ENCODE assay signal across 8 mouse cellular contexts in genomic region chr10:127534929-127535384, GRCm38 (mm10). TPM values are rescaled to one million over a fixed set of nuclear protein-coding genes. Genes with fewer than 3 reads are reported as not detected.
DNase-seq lines count a peak whose midpoint lies in the region; ATAC-seq and TF ChIP-seq lines count a peak whose summit lies in the region.

No protein-coding gene starts in this region.

- H3K36me3 ChIP-seq in C2C12 (ENCODE audit: control insufficient read depth, insufficient read depth), result peaks cover 19% of the 10 kb centered on the region
- peaks cover 10% of the 10 kb centered on the region; the same call in 1 of the 2 replicates for H3K36me3 ChIP-seq in forebrain, embryonic 16.5 days (ENCODE audit: control insufficient read depth, insufficient read depth)
- peaks cover 17% of the 10 kb centered on the region for H3K36me3 ChIP-seq in midbrain, embryonic 10.5 days

- no peaks in the 10 kb centered on the region for H3K79me3 ChIP-seq in C2C12 (ENCODE audit: low read depth)

- WGBS in forebrain, embryonic 16.5 days, result 1% methylated on average over 30 of the region's 30 CpGs
- 1% methylated on average over 30 of the region's 30 CpGs for WGBS in midbrain, embryonic 10.5 days

- intact Hi-C loops in gastrocnemius, adult 2 months (cut with DNase I), result loop anchor here (5.0 kb wide), 1 partner anchor 198 kb away; no protein-coding TSS in a partner anchor

- peaks cover 46% of the 10 kb centered on the region for H3K4me1 ChIP-seq in forebrain, embryonic 16.5 days (replicated peaks; ENCODE audit: control insufficient read depth, insufficient read depth, low read length)
- H3K4me1 ChIP-seq in midbrain, embryonic 10.5 days, result peaks cover 70% of the 10 kb centered on the region

- H3K4me3 ChIP-seq in gastrocnemius, adult 2 months, result peak overlapping the region; percentile 77
- no peak overlapping the region for H3K4me3 ChIP-seq in C2C12 (ENCODE audit: insufficient read depth, poor library complexity, severe bottlenecking)
- peak overlapping the region; percentile 62 for H3K4me3 ChIP-seq in forebrain, embryonic 16.5 days (replicated peaks; ENCODE audit: low read length)
- peak overlapping the region; percentile 56 for H3K4me3 ChIP-seq in midbrain, embryonic 10.5 days

- no peak for ATAC-seq in forebrain, embryonic 16.5 days

- H3K9me3 ChIP-seq in forebrain, embryonic 16.5 days (ENCODE audit: control insufficient read depth, low read length), result no peaks in the 10 kb centered on the region
- no peaks in the 10 kb centered on the region for H3K9me3 ChIP-seq in midbrain, embryonic 10.5 days (replicated peaks)

- peak; percentile 38 for DNase-seq in gastrocnemius, adult 2 months
- DNase-seq in gastrocnemius, postnatal 4 days (ENCODE audit: low spot score in 2 of 2), result no peak
- peak; percentile 52 for DNase-seq in midbrain, embryonic 10.5 days (ENCODE audit: low spot score)
- DNase-seq in spleen, postnatal 10 days (ENCODE audit: low spot score in 2 of 2), result no peak
- DNase-seq in right cerebral cortex, postnatal 10 days (ENCODE audit: low spot score in 2 of 2), result no peak
- DNase-seq in frontal cortex, postnatal 14 days (ENCODE audit: low spot score in 2 of 2), result no peak

- H3ac ChIP-seq in C2C12 (ENCODE audit: control insufficient read depth, insufficient read length, low read depth), result peak overlapping the region; percentile 54

- no peaks in the 10 kb centered on the region for H3K79me2 ChIP-seq in C2C12 (ENCODE audit: control insufficient read depth, insufficient read depth)

- peak overlapping the region; percentile 91 for H3K4me2 ChIP-seq in forebrain, embryonic 16.5 days (ENCODE audit: low read length)

- peaks cover 36% of the 10 kb centered on the region for H3K27me3 ChIP-seq in C2C12 (ENCODE audit: control insufficient read depth, insufficient read depth, insufficient read length)
- H3K27me3 ChIP-seq in forebrain, embryonic 16.5 days (replicated peaks; ENCODE audit: control insufficient read depth, insufficient read depth, low read length), result peaks cover 23% of the 10 kb centered on the region
- peaks cover 83% of the 10 kb centered on the region for H3K27me3 ChIP-seq in midbrain, embryonic 10.5 days (ENCODE audit: low read depth, poor library complexity, severe bottlenecking)

- TF ChIP-seq CTCF in gastrocnemius, adult 2 months (IDR thresholded peaks at IDR 0.05), result no peak
- TF ChIP-seq CTCF in C2C12 (IDR thresholded peaks at IDR 0.05; ENCODE audit: control insufficient read depth, insufficient read depth, insufficient read length), result no peak

- peak overlapping the region; percentile 43 for H3K9ac ChIP-seq in forebrain, embryonic 16.5 days (replicated peaks; ENCODE audit: low read depth, low read length)

- H3K27ac ChIP-seq in gastrocnemius, adult 2 months, result no peak overlapping the region
- no peak overlapping the region for H3K27ac ChIP-seq in forebrain, embryonic 16.5 days (ENCODE audit: low read length)
- peak overlapping the region; percentile 60 for H3K27ac ChIP-seq in midbrain, embryonic 10.5 days (replicated peaks)

TF ChIP-seq in C2C12, 6 proteins besides CTCF, POLR2A, EP300 and RAD21:
- TF ChIP-seq USF1 (IDR thresholded peaks at IDR 0.05; ENCODE audit: low read depth) (no peak), FOSL1 (IDR thresholded peaks at IDR 0.05; ENCODE audit: insufficient read depth, low read length, poor library complexity, severe bottlenecking) (no peak), CEBPB (IDR thresholded peaks at IDR 0.05; ENCODE audit: low read depth) (no peak), MAX (IDR thresholded peaks at IDR 0.05) (no peak), MYOD1 (IDR thresholded peaks at IDR 0.05; ENCODE audit: control insufficient read depth, insufficient read length, low read depth) (no peak), MYOG (IDR thresholded peaks at IDR 0.05; ENCODE audit: control insufficient read depth, extremely low read depth, insufficient read length) (no peak)

RNA-seq across cellular contexts. Expression of gene Nxph4, which starts 0.6 kb away (rescaled TPM):
- under 1 TPM; 0.17 to 0.23 TPM for total RNA-seq in gastrocnemius, adult 2 months (2021)
- total RNA-seq in gastrocnemius, postnatal 4 days (2021), result 1 to 10 TPM; 1.9 to 2.2 TPM
- 1.2 TPM for polyA plus RNA-seq in C2C12 (2012; fragmentation: generic; extraction: Trizol)
- 32.5 and 36.0 TPM in 2 replicates for polyA plus RNA-seq in forebrain, embryonic 16.5 days (2015; fragmentation: Nextera tagmentation; extraction: Ambion mirVana)
- polyA plus RNA-seq in midbrain, embryonic 10.5 days (2016; fragmentation: Nextera tagmentation; extraction: Ambion mirVana), result 19.4 and 27.2 TPM in 2 replicates

RNA-seq across cellular contexts. Expression of gene Shmt2, which starts 12.7 kb away (rescaled TPM):
- total RNA-seq in gastrocnemius, adult 2 months (2021), result 10 to 100 TPM; 22.7 to 28.9 TPM
- total RNA-seq in gastrocnemius, postnatal 4 days (2021), result 10 to 100 TPM; 34.6 to 34.8 TPM
- polyA plus RNA-seq in C2C12 (2012; fragmentation: generic; extraction: Trizol), result 340 TPM
- 78.9 and 80.4 TPM in 2 replicates for polyA plus RNA-seq in forebrain, embryonic 16.5 days (2015; fragmentation: Nextera tagmentation; extraction: Ambion mirVana)
- polyA plus RNA-seq in midbrain, embryonic 10.5 days (2016; fragmentation: Nextera tagmentation; extraction: Ambion mirVana), result 107 and 121 TPM in 2 replicates

RNA-seq across cellular contexts. Expression of gene Ndufa4l2, which starts 20.2 kb away (rescaled TPM):
- 10 to 100 TPM in 1 of 2 experiments, 1 to 10 TPM in 1; 8.1 to 16.5 TPM for total RNA-seq in gastrocnemius, adult 2 months (2021)
- total RNA-seq in gastrocnemius, postnatal 4 days (2021), result 10 to 100 TPM; 23.6 to 24.1 TPM
- 0.42 TPM for polyA plus RNA-seq in C2C12 (2012; fragmentation: generic; extraction: Trizol)
- 17.6 and 21.3 TPM in 2 replicates for polyA plus RNA-seq in forebrain, embryonic 16.5 days (2015; fragmentation: Nextera tagmentation; extraction: Ambion mirVana)
- polyA plus RNA-seq in midbrain, embryonic 10.5 days (2016; fragmentation: Nextera tagmentation; extraction: Ambion mirVana), result 5.2 and 5.8 TPM in 2 replicates

RNA-seq across cellular contexts. Expression of gene Stac3, which starts 33.5 kb away (rescaled TPM):
- total RNA-seq in gastrocnemius, adult 2 months (2021), result 100 to 1,000 TPM; 393 to 462 TPM
- total RNA-seq in gastrocnemius, postnatal 4 days (2021), result 100 to 1,000 TPM; 167 to 205 TPM
- polyA plus RNA-seq in C2C12 (2012; fragmentation: generic; extraction: Trizol), result 9.7 TPM
- polyA plus RNA-seq in forebrain, embryonic 16.5 days (2015; fragmentation: Nextera tagmentation; extraction: Ambion mirVana), result 0.98 and 1.8 TPM in 2 replicates
- 0.52 and 0.62 TPM in 2 replicates for polyA plus RNA-seq in midbrain, embryonic 10.5 days (2016; fragmentation: Nextera tagmentation; extraction: Ambion mirVana)

Comparison
In these comparisons a context has a peak if more than half of its experiments do, and no peak if none do; other contexts are left out.
1. DNase-seq: peak in gastrocnemius, adult 2 months (single experiment) and midbrain, embryonic 10.5 days (single experiment); none in gastrocnemius, postnatal 4 days (0 of 2), spleen, postnatal 10 days (0 of 2), right cerebral cortex, postnatal 10 days (0 of 2) and frontal cortex, postnatal 14 days (0 of 2).